Mouse (Mus musculus): ENCODE measurements around the gene Lbh. TPM values are rescaled to one million over a fixed set of nuclear protein-coding genes. Genes with fewer than 3 reads are reported as not detected.

Lbh gene
- polyA plus RNA-seq, 1 experiment from 2014 or later: 5.3 TPM

GRCm38 (mm10) chr17:72907211-72907610, 10.9 kb upstream of the Lbh start:
- no peak for DNase-seq (ENCODE audit: low spot score, missing footprints)
- 84% methylated on average over 9 of the region's 9 CpGs for WGBS

GRCm38 (mm10) chr17:72907777-72908176, 10.3 kb upstream of the Lbh start:
- H3K4me2 ChIP-seq: no peak overlapping the region
- 86% methylated on average over 8 of the region's 8 CpGs for WGBS
- no peak overlapping the region for H3K9ac ChIP-seq (ENCODE audit: low read length)
- no peaks in the 10 kb centered on the region for H3K27me3 ChIP-seq (ENCODE audit: control insufficient read depth, insufficient read depth, low read length)
- ATAC-seq (ENCODE audit: low FRiP score) (no peak), DNase-seq (ENCODE audit: low spot score, missing footprints) (no peak)
- H3K4me1 ChIP-seq (ENCODE audit: control insufficient read depth, insufficient read depth, low read length): no peaks in the 10 kb centered on the region
- no peaks in the 10 kb centered on the region for H3K36me3 ChIP-seq (ENCODE audit: control insufficient read depth, insufficient read depth, low read length)
- no peaks in the 10 kb centered on the region for H3K9me3 ChIP-seq (ENCODE audit: control insufficient read depth, low read length)
- H3K27ac ChIP-seq (ENCODE audit: low read depth, low read length): no peak overlapping the region
- H3K4me3 ChIP-seq (ENCODE audit: low read depth, low read length): no peak overlapping the region

More at GRCm38 (mm10) chr17:72907211-72907610, 10.9 kb upstream of the Lbh start:
- Histone ChIP-seq H3K4me3 (ENCODE audit: low read depth, low read length) (no peak overlapping the region), H3K27ac (ENCODE audit: low read depth, low read length) (no peak overlapping the region), H3K4me2 (no peak overlapping the region), H3K9ac (ENCODE audit: low read length) (no peak overlapping the region), H3K4me1 (ENCODE audit: control insufficient read depth, insufficient read depth, low read length) (no peaks in the 10 kb centered on the region), H3K9me3 (ENCODE audit: control insufficient read depth, low read length) (no peaks in the 10 kb centered on the region), H3K36me3 (ENCODE audit: control insufficient read depth, insufficient read depth, low read length) (no peaks in the 10 kb centered on the region), H3K27me3 (ENCODE audit: control insufficient read depth, insufficient read depth, low read length) (no peaks in the 10 kb centered on the region)
- ATAC-seq (ENCODE audit: low FRiP score): no peak

- no peak for ATAC-seq (ENCODE audit: low FRiP score)
- no peaks in the 10 kb centered on the region for H3K36me3 ChIP-seq (ENCODE audit: control insufficient read depth, insufficient read depth, low read length)
- no peak overlapping the region for H3K4me3 ChIP-seq (ENCODE audit: low read depth, low read length)
- WGBS: 90% methylated on average over 3 of the region's 3 CpGs
- H3K9me3 ChIP-seq (ENCODE audit: control insufficient read depth, low read length): no peaks in the 10 kb centered on the region
- H3K9ac ChIP-seq (ENCODE audit: low read length): no peak overlapping the region
- DNase-seq (ENCODE audit: low spot score, missing footprints): no peak
- H3K27ac ChIP-seq (ENCODE audit: low read depth, low read length): no peak overlapping the region
- H3K27me3 ChIP-seq (ENCODE audit: control insufficient read depth, insufficient read depth, low read length): no peaks in the 10 kb centered on the region
- H3K4me1 ChIP-seq (ENCODE audit: control insufficient read depth, insufficient read depth, low read length): no peaks in the 10 kb centered on the region
- H3K4me2 ChIP-seq: no peak overlapping the region
Observed at GRCm38 (mm10) chr17:72908561-72908960, 9.5 kb upstream of the Lbh start.

GRCm38 (mm10) chr17:72909061-72909852, 8.8 kb upstream of the Lbh start:
- Histone ChIP-seq H3K27me3 (ENCODE audit: control insufficient read depth, insufficient read depth, low read length) (no peaks in the 10 kb centered on the region), H3K9me3 (ENCODE audit: control insufficient read depth, low read length) (no peaks in the 10 kb centered on the region), H3K27ac (ENCODE audit: low read depth, low read length) (no peak overlapping the region), H3K4me3 (ENCODE audit: low read depth, low read length) (no peak overlapping the region), H3K9ac (ENCODE audit: low read length) (no peak overlapping the region), H3K4me1 (ENCODE audit: control insufficient read depth, insufficient read depth, low read length) (no peaks in the 10 kb centered on the region), H3K36me3 (ENCODE audit: control insufficient read depth, insufficient read depth, low read length) (no peaks in the 10 kb centered on the region), H3K4me2 (no peak overlapping the region)
- no peak for ATAC-seq (ENCODE audit: low FRiP score)
- 86% methylated on average over 7 of the region's 7 CpGs for WGBS
- DNase-seq (ENCODE audit: low spot score, missing footprints): no peak

GRCm38 (mm10) chr17:72911283-72911682, 6.8 kb upstream of the Lbh start:
- WGBS: 76% methylated on average over 11 of the region's 11 CpGs
- Histone ChIP-seq H3K9ac (ENCODE audit: low read length) (no peak overlapping the region), H3K4me3 (ENCODE audit: low read depth, low read length) (no peak overlapping the region), H3K36me3 (ENCODE audit: control insufficient read depth, insufficient read depth, low read length) (no peaks in the 10 kb centered on the region), H3K27ac (ENCODE audit: low read depth, low read length) (no peak overlapping the region), H3K27me3 (ENCODE audit: control insufficient read depth, insufficient read depth, low read length) (no peaks in the 10 kb centered on the region), H3K4me1 (ENCODE audit: control insufficient read depth, insufficient read depth, low read length) (no peaks in the 10 kb centered on the region), H3K4me2 (no peak overlapping the region), H3K9me3 (ENCODE audit: control insufficient read depth, low read length) (no peaks in the 10 kb centered on the region)
- no peak for DNase-seq (ENCODE audit: low spot score, missing footprints)
- no peak for ATAC-seq (ENCODE audit: low FRiP score)

- Histone ChIP-seq H3K36me3 (ENCODE audit: control insufficient read depth, insufficient read depth, low read length) (no peaks in the 10 kb centered on the region), H3K9me3 (ENCODE audit: control insufficient read depth, low read length) (no peaks in the 10 kb centered on the region), H3K4me3 (ENCODE audit: low read depth, low read length) (no peak overlapping the region), H3K27ac (ENCODE audit: low read depth, low read length) (no peak overlapping the region), H3K27me3 (ENCODE audit: control insufficient read depth, insufficient read depth, low read length) (no peaks in the 10 kb centered on the region), H3K9ac (ENCODE audit: low read length) (no peak overlapping the region), H3K4me1 (ENCODE audit: control insufficient read depth, insufficient read depth, low read length) (no peaks in the 10 kb centered on the region; the same call in 1 of the 2 replicates), H3K4me2 (no peak overlapping the region)
- no peak for DNase-seq (ENCODE audit: low spot score, missing footprints)
- no peak for ATAC-seq (ENCODE audit: low FRiP score)
- WGBS: 68% methylated on average over 1 of the region's 1 CpGs
Observed at GRCm38 (mm10) chr17:72911751-72912150, 6.4 kb upstream of the Lbh start.

- Histone ChIP-seq H3K4me1 (ENCODE audit: control insufficient read depth, insufficient read depth, low read length) (peaks cover 4% of the 10 kb centered on the region; the same call in 1 of the 2 replicates), H3K9me3 (ENCODE audit: control insufficient read depth, low read length) (no peaks in the 10 kb centered on the region), H3K27ac (ENCODE audit: low read depth, low read length) (no peak overlapping the region), H3K4me2 (no peak overlapping the region), H3K9ac (ENCODE audit: low read length) (no peak overlapping the region), H3K4me3 (ENCODE audit: low read depth, low read length) (no peak overlapping the region), H3K36me3 (ENCODE audit: control insufficient read depth, insufficient read depth, low read length) (no peaks in the 10 kb centered on the region), H3K27me3 (ENCODE audit: control insufficient read depth, insufficient read depth, low read length) (no peaks in the 10 kb centered on the region)
- DNase-seq (ENCODE audit: low spot score, missing footprints) (no peak), ATAC-seq (ENCODE audit: low FRiP score) (no peak)
- 75% methylated on average over 2 of the region's 2 CpGs for WGBS
Observed at GRCm38 (mm10) chr17:72914082-72914481, 4.0 kb upstream of the Lbh start.

- peak overlapping the region; percentile 88 for H3K4me2 ChIP-seq
- H3K9ac ChIP-seq (ENCODE audit: low read length): peak overlapping the region; percentile 91
- H3K9me3 ChIP-seq (ENCODE audit: control insufficient read depth, low read length): no peaks in the 10 kb centered on the region
- H3K4me1 ChIP-seq (ENCODE audit: control insufficient read depth, insufficient read depth, low read length): peaks cover 16% of the 10 kb centered on the region
- H3K27ac ChIP-seq (ENCODE audit: low read depth, low read length): peak overlapping the region; percentile 52
- no peaks in the 10 kb centered on the region for H3K27me3 ChIP-seq (ENCODE audit: control insufficient read depth, insufficient read depth, low read length)
- DNase-seq (ENCODE audit: low spot score, missing footprints) (peak; percentile 93), ATAC-seq (ENCODE audit: low FRiP score) (peak; percentile 15)
- peak overlapping the region; percentile 57 for H3K4me3 ChIP-seq (ENCODE audit: low read depth, low read length)
- no peaks in the 10 kb centered on the region for H3K36me3 ChIP-seq (ENCODE audit: control insufficient read depth, insufficient read depth, low read length)
- WGBS: under 1% methylated on average over 37 of the region's 37 CpGs
Observed at GRCm38 (mm10) chr17:72917241-72918030, 669 bp upstream of the Lbh start.

All from midbrain, embryonic 11.5 days (tissue).